Mouse (Mus musculus) forebrain, embryonic 15.5 days (tissue): ENCODE measurements around the gene Ankef1. TPM values are rescaled to one million over a fixed set of nuclear protein-coding genes. Genes with fewer than 3 reads are reported as not detected.
A peak's percentile ranks its signal among the peaks of the same experiment; 100 is the strongest.

Experiments used
- ATAC-seq: fragments of 200-750 bp; cut with Nextera tagmentation; replicated peaks from 2 replicates; pipeline ENCODE4 v1.8.0; 2017; ENCODE audit warnings: mild to moderate bottlenecking, moderate TSS enrichment, moderate library complexity
- H3K27ac ChIP-seq: fragments of 300-500 bp; sonication (generic); replicated peaks from 2 replicates; pipeline ENCODE4 v1.5.1; 2015; ENCODE audit warnings: mild to moderate bottlenecking, inconsistent platforms
- H3K27me3 ChIP-seq: fragments of 300-500 bp; sonication (generic); 2 replicates; pipeline ENCODE4 v1.6.1; 2015; ENCODE audit warnings: inconsistent platforms
- H3K36me3 ChIP-seq: fragments of 300-500 bp; sonication (generic); 2 replicates; pipeline ENCODE4 v1.6.1; 2015; ENCODE audit warnings: mild to moderate bottlenecking, inconsistent platforms
- H3K4me1 ChIP-seq: fragments of 300-500 bp; sonication (generic); 2 replicates; pipeline ENCODE4 v1.6.1; 2015; ENCODE audit warnings: inconsistent platforms
- H3K4me2 ChIP-seq: fragments of 300-500 bp; sonication (generic); replicated peaks from 2 replicates; pipeline ENCODE4 v1.6.1; 2015; ENCODE audit warnings: mild to moderate bottlenecking, inconsistent platforms
- H3K4me3 ChIP-seq: fragments of 300-500 bp; sonication (generic); 2 replicates; pipeline ENCODE4 v1.5.1; 2015; ENCODE audit warnings: mild to moderate bottlenecking, inconsistent platforms
- H3K9ac ChIP-seq: fragments of 300-500 bp; sonication (generic); replicated peaks from 2 replicates; pipeline ENCODE4 v1.6.1; 2015; ENCODE audit warnings: mild to moderate bottlenecking, inconsistent platforms
- H3K9me3 ChIP-seq: fragments of 300-500 bp; sonication (generic); 2 replicates; pipeline ENCODE4 v1.6.1; 2016; ENCODE audit warnings: inconsistent platforms
- WGBS: fragments of 180-500 bp; shearing (Covaris S2); methylation state at CpG from one replicate; pipeline ENCODE4 v1.1.7; 2015; ENCODE audit warnings: mixed read lengths; 5-methylcytosine and 5-hydroxymethylcytosine counted together
- polyA plus RNA-seq: library from polyadenylated mRNA; unstranded; fragments of >200 nt; fragmentation: Nextera tagmentation; extraction: Ambion mirVana; gene quantifications from 2 replicates; pipeline ENCODE4 v1.2.1, GENCODE M21; 2015

The Ankef1 gene
- 0.82 and 1.0 TPM in 2 replicates for polyA plus RNA-seq

DNA sequence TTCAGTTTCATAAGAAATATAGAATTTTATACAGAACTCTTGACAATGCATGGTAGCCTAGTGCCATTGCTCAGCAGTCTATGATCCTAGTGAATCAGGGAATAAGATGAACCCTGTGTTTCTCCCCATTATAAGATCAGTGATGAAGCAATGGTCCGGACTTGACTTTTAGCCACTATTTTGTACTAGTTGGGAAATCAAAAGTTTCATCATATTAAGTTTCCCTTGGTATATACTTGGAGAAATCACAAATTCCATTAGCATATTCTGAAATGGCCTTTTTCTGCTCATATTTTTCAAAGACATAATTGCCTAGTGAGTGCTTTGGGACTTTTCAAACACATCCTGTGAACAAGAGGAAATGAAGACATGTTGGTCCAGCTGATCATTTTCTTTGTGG is at the start of gene Ankef1:
Gene Ankef1, plus strand, starts transcription at position 260 of the 400 bp plus-strand sequence.
- Histone ChIP-seq H3K9me3 (no peaks in the 10 kb centered on the region), H3K9ac (no peak within 1 kb of the TSS), H3K27ac (no peak within 1 kb of the TSS), H3K4me2 (no peak within 1 kb of the TSS), H3K27me3 (no peaks in the 10 kb centered on the region), H3K4me1 (peaks cover 5% of the 10 kb centered on the region; the same call in 1 of the 2 replicates), H3K36me3 (no peaks in the 10 kb centered on the region), H3K4me3 (no peak within 1 kb of the TSS)
- 93% methylated on average over 1 of the region's 1 CpGs for WGBS
- no peak for ATAC-seq

DNA sequence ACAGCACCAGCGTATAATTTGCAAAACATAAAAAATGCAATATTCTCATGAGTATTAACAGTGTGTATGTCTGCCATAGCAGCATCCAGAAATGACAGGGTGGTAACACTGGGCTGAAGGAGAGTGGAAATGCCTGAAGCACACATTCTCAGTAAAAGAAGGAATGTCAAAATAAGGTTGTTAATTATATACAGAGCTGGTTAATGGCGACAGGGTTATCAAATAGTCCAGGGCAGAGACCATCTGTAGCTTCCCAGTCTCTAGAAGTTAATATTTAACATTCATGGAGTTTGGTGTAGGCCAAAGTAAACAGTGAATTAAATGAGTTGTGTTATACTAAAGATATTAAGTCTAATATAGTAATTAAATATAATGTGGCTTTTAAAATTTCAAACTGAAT is 45.2 kb upstream of the Ankef1 start:
- Histone ChIP-seq H3K9me3 (no peaks in the 10 kb centered on the region), H3K4me3 (no peak overlapping the region), H3K4me2 (no peak overlapping the region), H3K27me3 (no peaks in the 10 kb centered on the region), H3K4me1 (no peaks in the 10 kb centered on the region), H3K36me3 (no peaks in the 10 kb centered on the region), H3K27ac (no peak overlapping the region), H3K9ac (no peak overlapping the region)
- 73% methylated on average over 2 of the region's 2 CpGs for WGBS
- ATAC-seq: no peak

- no peak overlapping the region for H3K27ac ChIP-seq
- no peak for ATAC-seq
- no peaks in the 10 kb centered on the region for H3K9me3 ChIP-seq
These were observed 44.8 kb upstream of the Ankef1 start for GRCm38 (mm10) chr2:136456875-136457274.

DNA sequence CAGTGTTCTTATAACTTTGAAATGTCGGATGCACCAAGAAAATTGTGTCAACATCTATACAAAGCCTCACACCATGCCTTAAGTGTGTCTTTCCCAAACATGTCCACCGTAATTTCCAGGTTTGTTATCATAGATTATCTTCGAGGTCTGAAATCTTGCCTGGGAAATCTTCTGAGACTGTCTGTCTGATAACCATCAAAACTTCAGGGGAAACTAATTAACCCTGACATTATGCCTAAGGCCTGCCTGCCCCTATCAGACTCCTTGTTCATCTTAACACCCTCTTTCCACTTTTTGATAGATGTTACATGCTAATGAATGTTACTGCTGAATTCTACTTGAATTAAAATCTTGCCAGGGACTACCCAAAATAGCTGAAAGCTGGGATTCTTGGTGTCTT is 24.1 kb upstream of the Ankef1 start:
- no peak for ATAC-seq
- WGBS: 89% methylated on average over 3 of the region's 3 CpGs
- no peaks in the 10 kb centered on the region for H3K9me3 ChIP-seq
- H3K9ac ChIP-seq: no peak overlapping the region
- no peaks in the 10 kb centered on the region for H3K36me3 ChIP-seq
- H3K27ac ChIP-seq: no peak overlapping the region
- H3K4me1 ChIP-seq: no peaks in the 10 kb centered on the region
- H3K27me3 ChIP-seq: no peaks in the 10 kb centered on the region
- H3K4me3 ChIP-seq: no peak overlapping the region
- no peak overlapping the region for H3K4me2 ChIP-seq

More at GRCm38 (mm10) chr2:136456875-136457274, 44.8 kb upstream of the Ankef1 start:
- Histone ChIP-seq H3K9ac (no peak overlapping the region), H3K4me1 (no peaks in the 10 kb centered on the region), H3K27me3 (no peaks in the 10 kb centered on the region), H3K36me3 (no peaks in the 10 kb centered on the region), H3K4me2 (no peak overlapping the region), H3K4me3 (no peak overlapping the region)
- 85% methylated on average over 3 of the region's 3 CpGs for WGBS

DNA sequence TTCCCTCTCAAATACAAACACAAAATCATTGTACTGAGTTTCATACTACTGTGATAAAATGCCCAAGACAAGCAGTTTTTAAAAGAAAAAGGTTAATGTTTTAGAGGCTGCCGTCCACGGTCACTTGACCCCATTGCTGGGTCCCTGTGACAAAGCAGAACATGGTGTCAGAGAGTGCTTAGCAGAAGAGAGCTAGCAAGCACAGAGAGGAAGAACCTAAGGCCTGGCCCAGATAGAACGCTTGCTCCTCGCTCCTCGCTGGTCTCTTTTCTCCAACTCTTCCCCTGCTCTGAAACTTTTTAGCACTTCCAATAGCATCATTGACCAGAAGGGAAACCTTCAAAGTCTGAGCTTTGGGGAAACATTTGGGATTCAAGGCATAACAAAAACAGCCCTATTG is 19.4 kb upstream of the Ankef1 start:
- H3K9me3 ChIP-seq: no peaks in the 10 kb centered on the region
- H3K4me1 ChIP-seq: 0 out of 2 replicates have a peak, but pooled peaks cover 3% of the 10 kb centered on the region
- no peaks in the 10 kb centered on the region for H3K36me3 ChIP-seq
- 81% methylated on average over 5 of the region's 5 CpGs for WGBS
- H3K27ac ChIP-seq: no peak overlapping the region
- no peak overlapping the region for H3K4me2 ChIP-seq
- H3K27me3 ChIP-seq: no peaks in the 10 kb centered on the region
- ATAC-seq: no peak
- H3K4me3 ChIP-seq: no peak overlapping the region
- no peak overlapping the region for H3K9ac ChIP-seq

DNA sequence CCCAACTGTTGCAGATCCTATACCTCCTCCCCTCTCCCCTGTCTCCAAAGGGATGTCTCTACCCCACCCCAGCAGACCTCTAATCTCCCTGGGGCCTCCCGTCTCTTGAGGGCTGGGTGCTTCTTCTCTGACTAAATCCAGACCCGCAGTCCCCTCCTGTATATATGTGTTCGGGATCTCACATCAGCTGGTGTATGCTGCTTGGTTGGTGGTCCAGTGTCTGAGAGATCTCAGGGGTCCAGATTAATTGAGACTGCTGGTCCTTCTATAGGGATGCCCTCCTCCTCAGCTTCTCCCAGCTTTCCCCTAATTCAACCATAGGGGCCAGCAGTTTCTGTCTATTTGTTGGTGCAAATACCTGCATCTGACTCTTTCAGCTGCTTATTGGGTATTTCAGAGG is 18.7 kb upstream of the Ankef1 start:
- H3K4me2 ChIP-seq: no peak overlapping the region
- no peak for ATAC-seq
- H3K4me3 ChIP-seq: no peak overlapping the region
- H3K9me3 ChIP-seq: no peaks in the 10 kb centered on the region
- 0 out of 2 replicates have a peak, but pooled peaks cover 3% of the 10 kb centered on the region for H3K4me1 ChIP-seq
- no peaks in the 10 kb centered on the region for H3K27me3 ChIP-seq
- no peak overlapping the region for H3K9ac ChIP-seq
- no peaks in the 10 kb centered on the region for H3K36me3 ChIP-seq
- WGBS: 73% methylated on average over 3 of the region's 3 CpGs
- no peak overlapping the region for H3K27ac ChIP-seq

GRCm38 (mm10) chr2:136484955-136485354 is 16.8 kb upstream of the Ankef1 start:
- Histone ChIP-seq H3K27me3 (no peaks in the 10 kb centered on the region), H3K4me1 (0 out of 2 replicates have a peak, but pooled peaks cover 3% of the 10 kb centered on the region), H3K4me3 (no peak overlapping the region), H3K4me2 (no peak overlapping the region), H3K9me3 (no peaks in the 10 kb centered on the region), H3K9ac (no peak overlapping the region), H3K27ac (no peak overlapping the region), H3K36me3 (no peaks in the 10 kb centered on the region)
- ATAC-seq: no peak; the same call in 1 of the 2 replicates
- WGBS: 69% methylated on average over 3 of the region's 3 CpGs

- 92% methylated on average over 1 of the region's 1 CpGs for WGBS
- H3K9ac ChIP-seq: no peak overlapping the region
- no peaks in the 10 kb centered on the region for H3K36me3 ChIP-seq
- no peak; the same call in none of the 2 replicates for ATAC-seq
- H3K4me2 ChIP-seq: no peak overlapping the region
- H3K4me1 ChIP-seq: 0 out of 2 replicates have a peak, but pooled peaks cover 3% of the 10 kb centered on the region
- no peaks in the 10 kb centered on the region for H3K27me3 ChIP-seq
- no peak overlapping the region for H3K4me3 ChIP-seq
- no peaks in the 10 kb centered on the region for H3K9me3 ChIP-seq
- H3K27ac ChIP-seq: no peak overlapping the region
These were observed 16.3 kb upstream of the Ankef1 start for GRCm38 (mm10) chr2:136485401-136485800.

DNA sequence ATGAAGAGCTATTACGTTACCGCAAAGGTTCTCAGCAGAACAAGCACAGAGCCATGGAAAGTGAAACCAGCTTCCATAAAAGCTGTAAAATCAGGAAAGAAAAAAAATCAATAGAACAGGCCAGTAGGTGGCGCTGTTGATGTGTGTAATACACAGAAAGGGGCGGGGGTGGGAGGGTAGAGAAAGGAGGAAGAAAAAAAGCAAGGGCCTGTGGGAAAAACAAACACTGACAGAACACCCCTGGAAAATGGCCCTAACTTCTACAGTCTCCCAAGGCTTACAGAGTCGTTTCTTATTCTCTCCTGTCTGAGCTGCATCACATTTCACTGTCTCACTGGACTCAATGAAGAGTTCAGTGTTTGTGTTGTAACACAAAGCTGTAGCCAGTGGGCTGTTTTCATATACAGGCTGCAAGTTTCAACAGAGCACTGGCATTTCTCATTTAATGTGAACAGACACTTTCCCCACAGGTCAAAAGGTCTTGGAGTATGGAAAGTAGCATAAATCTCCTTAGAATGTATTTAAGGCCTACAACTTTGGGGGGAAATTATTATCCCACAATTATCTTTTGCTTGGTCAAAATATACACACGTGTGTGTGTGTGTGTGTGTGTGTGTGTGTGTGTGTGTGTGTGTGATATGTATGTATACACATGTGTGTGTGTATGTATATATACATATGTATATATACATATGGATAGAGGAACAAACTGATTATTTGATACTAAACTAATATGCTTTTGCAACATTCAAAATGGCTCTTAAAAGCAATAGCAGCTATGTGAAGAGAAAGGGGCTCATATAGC is 15.7 kb upstream of the Ankef1 start:
- Histone ChIP-seq H3K27ac (no peak overlapping the region), H3K4me2 (no peak overlapping the region), H3K27me3 (no peaks in the 10 kb centered on the region), H3K36me3 (no peaks in the 10 kb centered on the region), H3K4me1 (0 out of 2 replicates have a peak, but pooled peaks cover 3% of the 10 kb centered on the region), H3K9me3 (no peaks in the 10 kb centered on the region), H3K9ac (no peak overlapping the region), H3K4me3 (no peak overlapping the region)
- peak; percentile 90 for ATAC-seq
- 13% methylated on average over 6 of the region's 6 CpGs for WGBS

GRCm38 (mm10) chr2:136486986-136487385 is 14.7 kb upstream of the Ankef1 start:
- WGBS: 80% methylated on average over 5 of the region's 5 CpGs
- no peak for ATAC-seq
- H3K4me3 ChIP-seq: no peak overlapping the region
- no peaks in the 10 kb centered on the region for H3K27me3 ChIP-seq
- H3K9me3 ChIP-seq: no peaks in the 10 kb centered on the region
- no peak overlapping the region for H3K9ac ChIP-seq
- no peaks in the 10 kb centered on the region for H3K36me3 ChIP-seq
- H3K4me2 ChIP-seq: no peak overlapping the region
- 0 out of 2 replicates have a peak, but pooled peaks cover 3% of the 10 kb centered on the region for H3K4me1 ChIP-seq
- H3K27ac ChIP-seq: no peak overlapping the region

DNA sequence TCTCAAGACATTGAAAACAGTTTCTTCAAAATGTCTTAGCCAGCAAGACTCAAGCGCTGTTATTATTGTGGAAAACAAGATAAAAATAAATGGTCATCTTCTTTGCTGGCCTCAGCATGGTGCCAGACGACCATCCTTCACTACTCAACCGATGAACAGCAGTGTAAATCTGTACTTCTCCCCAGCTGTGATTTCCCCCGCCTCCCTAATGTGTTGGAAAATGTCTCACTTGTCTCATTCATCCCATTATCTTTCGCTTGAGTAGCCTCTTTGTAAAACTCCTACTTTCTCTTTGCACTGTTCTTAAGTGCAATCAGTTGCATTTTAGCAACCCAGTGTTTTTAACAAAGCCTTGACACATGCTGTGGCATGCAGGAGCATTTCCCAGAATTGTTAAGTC is 9.4 kb downstream of the Ankef1 start:
- H3K4me2 ChIP-seq: no peak overlapping the region
- H3K9ac ChIP-seq: no peak overlapping the region
- 0 out of 2 replicates have a peak, but pooled peaks have one; percentile 48 for ATAC-seq
- 0 out of 2 replicates have a peak, but pooled peaks cover 5% of the 10 kb centered on the region for H3K4me1 ChIP-seq
- H3K36me3 ChIP-seq: no peaks in the 10 kb centered on the region
- H3K4me3 ChIP-seq: no peak overlapping the region
- H3K27ac ChIP-seq: no peak overlapping the region
- WGBS: 3% methylated on average over 5 of the region's 5 CpGs
- no peaks in the 10 kb centered on the region for H3K9me3 ChIP-seq
- H3K27me3 ChIP-seq: no peaks in the 10 kb centered on the region

- 59% methylated on average over 4 of the region's 4 CpGs for WGBS
- ATAC-seq: no peak
- no peak overlapping the region for H3K9ac ChIP-seq
- no peaks in the 10 kb centered on the region for H3K27me3 ChIP-seq
- no peaks in the 10 kb centered on the region for H3K9me3 ChIP-seq
- no peaks in the 10 kb centered on the region for H3K36me3 ChIP-seq
- no peak overlapping the region for H3K4me3 ChIP-seq
- H3K27ac ChIP-seq: no peak overlapping the region
- H3K4me2 ChIP-seq: no peak overlapping the region
- H3K4me1 ChIP-seq: 0 out of 2 replicates have a peak, but pooled peaks cover 5% of the 10 kb centered on the region
These were observed 10.0 kb downstream of the Ankef1 start for GRCm38 (mm10) chr2:136511756-136512155.
